Mouse (Mus musculus): ENCODE results near the gene Tmem252.

GRCm38 (mm10) chr19:24640982-24641381 lies 32.8 kb upstream of the Tmem252 start:
- TF ChIP-seq POLR2A (IDR thresholded peaks at IDR 0.05; ENCODE audit: low read depth, low read length), result no peak
- no peak for TF ChIP-seq CTCF (IDR thresholded peaks at IDR 0.05; ENCODE audit: extremely low read depth, insufficient read length, insufficient replicate concordance, low read depth, low read length)
